Mouse (Mus musculus) retina, adult 2 months (tissue): ENCODE results near the gene Spata20.

ENCODE experiments used
- DNase-seq: peaks from one replicate; pipeline ENCODE4 v3.0.0-alpha.2; 2012; ENCODE audit warnings: low read depth, low spot score

Spata20 gene

DNA sequence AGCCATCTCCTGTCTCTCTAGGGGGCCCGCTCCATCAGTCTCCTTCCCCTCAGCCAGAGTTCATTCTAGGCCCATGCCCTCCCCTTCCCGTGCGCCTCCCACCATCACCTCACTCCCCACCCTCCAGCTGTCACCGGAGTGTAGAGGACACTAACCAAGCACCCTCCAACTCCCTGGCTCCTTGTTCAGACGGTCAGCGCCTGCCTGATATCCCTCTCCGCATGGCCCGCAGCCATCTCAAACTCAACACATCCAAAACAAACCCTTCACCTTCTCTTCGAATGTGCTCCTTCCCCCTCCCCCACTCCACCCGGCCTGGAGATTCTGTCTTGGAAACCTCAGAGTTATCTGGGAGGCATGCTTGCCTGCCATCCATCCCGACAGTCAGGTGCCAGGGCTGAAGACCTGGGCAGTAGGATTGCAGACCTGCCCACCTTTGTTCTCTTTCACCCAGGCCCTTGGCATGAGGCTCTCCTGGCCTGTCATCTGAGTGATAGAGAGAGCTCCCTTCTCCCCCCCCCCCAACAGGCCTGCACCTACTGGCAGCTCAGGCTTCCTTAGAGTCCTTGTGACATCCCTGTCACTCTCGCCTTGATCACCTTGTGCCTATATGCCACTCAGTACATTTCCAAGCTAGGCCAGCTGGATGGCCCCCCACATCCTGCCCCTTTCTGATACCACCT lies 34.7 kb downstream of the Spata20 start:
- no peak for DNase-seq

GRCm38 (mm10) chr11:94449886-94450285 lies 36.1 kb downstream of the Spata20 start:
- no peak for DNase-seq

GRCm38 (mm10) chr11:94449239-94449638 lies 36.7 kb downstream of the Spata20 start:
- no peak for DNase-seq

GRCm38 (mm10) chr11:94447017-94447416 lies 39.0 kb downstream of the Spata20 start:
- no peak for DNase-seq

- DNase-seq, result no peak
These were observed 40.7 kb downstream of the Spata20 start for GRCm38 (mm10) chr11:94445300-94445699.

DNA sequence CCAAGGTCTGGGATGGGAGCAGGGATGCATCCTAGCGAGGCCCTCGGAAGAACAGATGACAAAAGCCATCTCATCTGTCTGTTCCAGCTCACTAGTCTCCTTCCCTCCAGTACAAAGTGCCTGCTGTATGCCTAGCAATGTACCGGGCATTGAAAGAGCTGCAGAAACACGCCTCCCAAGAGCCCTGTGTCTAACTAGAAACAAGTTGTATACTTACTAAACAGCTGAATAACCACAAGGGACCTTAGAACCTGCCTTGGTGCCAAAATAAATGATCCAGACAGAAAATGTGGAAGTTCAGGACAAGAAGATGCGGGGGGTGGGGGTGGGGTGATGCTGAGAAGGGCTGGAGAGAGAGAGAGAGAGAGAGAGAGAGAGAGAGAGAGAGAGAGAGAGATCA lies 41.1 kb downstream of the Spata20 start:
- no peak for DNase-seq

DNA sequence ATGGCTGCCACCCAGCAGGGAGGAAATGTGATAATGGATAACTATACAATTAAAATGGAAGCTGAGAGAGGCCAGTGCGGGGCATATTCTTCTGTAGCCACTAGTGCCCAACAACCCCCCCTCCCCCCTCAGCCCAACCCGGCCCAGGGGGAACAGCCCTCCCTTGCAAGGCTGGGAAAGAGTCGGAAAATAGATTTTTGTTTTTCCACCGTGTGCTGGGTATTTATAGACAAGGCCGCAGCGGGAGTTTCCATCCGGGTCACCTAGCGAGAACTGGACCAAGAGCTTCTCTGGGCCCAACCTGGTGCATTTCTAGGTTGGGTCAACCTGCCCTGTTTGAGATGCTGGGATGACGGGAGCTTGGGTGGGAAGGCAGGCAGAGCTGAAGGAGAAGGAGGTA lies 44.2 kb downstream of the Spata20 start:
- DNase-seq, result no peak

DNA sequence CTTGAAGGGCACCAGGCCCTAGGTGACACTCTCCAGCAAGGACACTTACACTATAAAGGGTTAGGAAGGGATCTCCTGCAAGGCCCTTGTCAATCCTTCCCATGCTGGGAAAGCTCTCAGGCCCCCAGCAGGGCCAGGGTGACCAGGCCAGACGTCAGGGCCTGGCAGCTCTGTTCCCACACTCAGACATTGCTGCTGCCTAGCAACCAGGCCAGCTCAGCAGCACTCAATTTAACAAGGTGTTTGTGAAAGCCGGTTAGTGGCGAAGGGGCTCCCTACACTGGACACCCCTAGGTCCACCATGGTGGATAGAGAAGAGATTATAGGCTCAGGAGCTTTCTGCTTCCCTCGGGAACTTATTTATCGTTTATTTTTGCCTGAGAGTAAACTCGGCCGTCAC lies 44.9 kb downstream of the Spata20 start:
- DNase-seq, result no peak

- DNase-seq, result no peak
These were observed 45.6 kb downstream of the Spata20 start for GRCm38 (mm10) chr11:94440421-94440820.

DNA sequence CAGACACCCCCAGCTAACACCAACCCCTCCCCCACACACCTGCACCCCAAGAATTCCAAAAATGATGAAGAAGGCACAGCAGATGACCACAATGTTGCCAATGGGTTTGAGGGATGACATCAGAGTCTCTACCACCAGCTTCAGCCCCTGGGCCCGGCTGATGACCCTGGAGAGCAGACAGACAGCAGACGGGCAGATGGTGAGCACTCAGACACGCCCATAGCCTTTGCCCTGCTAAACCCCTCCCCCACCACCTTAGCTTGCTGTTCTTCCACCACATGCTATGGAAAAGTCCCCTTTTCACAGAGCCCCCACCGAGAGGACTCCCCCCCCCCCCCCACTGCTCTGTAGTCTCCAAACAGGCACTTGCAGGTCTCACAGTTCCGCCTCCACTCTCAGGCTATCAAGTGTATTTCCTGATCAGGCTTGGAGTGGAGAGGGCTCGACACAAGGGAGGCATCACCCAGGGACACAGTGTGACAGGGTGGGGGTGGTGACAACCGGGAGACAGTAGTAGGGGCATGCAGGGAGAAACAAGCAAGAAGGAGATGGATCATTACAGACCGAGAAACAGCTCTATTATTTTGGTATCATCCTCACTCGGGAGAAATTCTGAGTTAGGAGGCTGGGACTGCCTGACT lies 56.8 kb downstream of the Spata20 start:
- DNase-seq, result no peak
